Mouse (Mus musculus) neural tube, embryonic 11.5 days (tissue): ENCODE data around the gene Atpaf2. TPM values are rescaled to one million over a fixed set of nuclear protein-coding genes. Genes with fewer than 3 reads are reported as not detected.
A peak's percentile ranks its signal among the peaks of the same experiment; 100 is the strongest.
"Not testable (repeated sequence)": the region's sequence is repeated elsewhere in the genome, so short reads cannot be mapped to it uniquely, and the experiment has no call there.

Experiments used
- ATAC-seq: fragments of 200-750 bp; cut with Nextera tagmentation; 2 replicates; pipeline ENCODE4 v1.8.0; 2017; ENCODE audit warnings: moderate number of reproducible peaks, mild to moderate bottlenecking, moderate TSS enrichment, moderate library complexity; ENCODE audit not compliant: insufficient read depth, low FRiP score, low TSS enrichment
- DNase-seq: peaks from one replicate; pipeline ENCODE4 v3.0.0-alpha.2; 2015; ENCODE audit warnings: low spot score
- H3K27ac ChIP-seq: fragments of 300-500 bp; sonication (generic); 2 replicates; pipeline ENCODE4 v1.5.1; 2014; ENCODE audit warnings: low read depth, mild to moderate bottlenecking, low read length
- H3K27me3 ChIP-seq: fragments of 300-500 bp; sonication (generic); 2 replicates; pipeline ENCODE4 v1.6.1; 2014; ENCODE audit warnings: mild to moderate bottlenecking, low read length, mixed read lengths; ENCODE audit not compliant: control insufficient read depth, insufficient read depth
- H3K36me3 ChIP-seq: fragments of 300-500 bp; sonication (generic); 2 replicates; pipeline ENCODE4 v1.6.1; 2014; ENCODE audit warnings: mild to moderate bottlenecking, low read length, moderate library complexity, mixed read lengths; ENCODE audit not compliant: control insufficient read depth, insufficient read depth
- H3K4me1 ChIP-seq: fragments of 300-500 bp; sonication (generic); 2 replicates; pipeline ENCODE4 v1.6.1; 2014; ENCODE audit warnings: low read length, mixed read lengths; ENCODE audit not compliant: control insufficient read depth, insufficient read depth
- H3K4me2 ChIP-seq: fragments of 300-500 bp; sonication (generic); 2 replicates; pipeline ENCODE4 v1.6.1; 2014; ENCODE audit warnings: low read depth, mild to moderate bottlenecking, moderate library complexity
- H3K4me3 ChIP-seq: fragments of 300-500 bp; sonication (generic); 2 replicates; pipeline ENCODE4 v1.5.1; 2014; ENCODE audit warnings: low read depth, low read length
- H3K9ac ChIP-seq: fragments of 300-500 bp; sonication (generic); 2 replicates; pipeline ENCODE4 v1.6.1; 2014; ENCODE audit warnings: mild to moderate bottlenecking, low read length
- H3K9me3 ChIP-seq: fragments of 300-500 bp; sonication (generic); 2 replicates; pipeline ENCODE4 v1.6.1; 2016; ENCODE audit warnings: low read length; ENCODE audit not compliant: control insufficient read depth
- WGBS: fragments of 180-500 bp; shearing (Covaris S2); extraction: QIAGEN DNeasy Blood & Tissue Kit; methylation state at CpG from one replicate; pipeline ENCODE4 v1.1.7; 2014; 5-methylcytosine and 5-hydroxymethylcytosine counted together
- polyA plus RNA-seq: library from polyadenylated mRNA; unstranded; fragments of >200 nt; fragmentation: Nextera tagmentation; extraction: Ambion mirVana; gene quantifications from 2 replicates; pipeline ENCODE4 v1.2.1, GENCODE M21; 2014

The Atpaf2 gene
- polyA plus RNA-seq, 1 experiment from 2014 or later: 44.4 TPM

DNA sequence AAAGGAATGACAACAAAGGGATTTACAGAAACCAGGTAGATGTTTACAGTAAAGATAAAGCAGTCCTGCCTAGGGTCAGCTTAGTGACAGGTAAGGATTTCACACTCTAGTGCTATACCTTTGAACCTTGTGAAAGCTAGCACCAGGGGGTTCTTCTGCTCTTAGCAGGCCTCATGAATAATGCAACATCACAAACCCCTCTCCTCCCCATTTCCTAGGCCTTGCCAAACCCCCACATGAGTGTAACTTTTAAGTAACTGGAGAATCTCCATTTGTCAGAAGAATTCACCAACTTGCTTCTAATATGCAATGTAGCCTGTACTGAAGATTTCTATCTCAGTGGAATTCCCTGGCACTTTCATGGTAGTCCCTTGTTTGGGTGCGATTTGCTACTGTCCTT is 21.4 kb upstream of the Atpaf2 start:
- not testable (repeated sequence) for H3K27ac ChIP-seq, H3K4me1 ChIP-seq, H3K9ac ChIP-seq, H3K9me3 ChIP-seq, ATAC-seq, H3K4me3 ChIP-seq, H3K27me3 ChIP-seq, H3K4me2 ChIP-seq, DNase-seq, H3K36me3 ChIP-seq
- WGBS: 33% methylated on average over 1 of the region's 1 CpGs

GRCm38 (mm10) chr11:60436618-60437017 is 18.4 kb upstream of the Atpaf2 start:
- DNase-seq: no peak
- Histone ChIP-seq H3K4me1 (no peaks in the 10 kb centered on the region), H3K36me3 (no peaks in the 10 kb centered on the region), H3K4me3 (no peak overlapping the region), H3K9me3 (no peaks in the 10 kb centered on the region), H3K9ac (no peak overlapping the region), H3K27ac (no peak overlapping the region), H3K4me2 (no peak overlapping the region), H3K27me3 (no peaks in the 10 kb centered on the region)
- no peak for ATAC-seq
- WGBS: 85% methylated on average over 3 of the region's 3 CpGs

- Histone ChIP-seq H3K4me1 (no peaks in the 10 kb centered on the region), H3K9me3 (no peaks in the 10 kb centered on the region), H3K27me3 (no peaks in the 10 kb centered on the region), H3K27ac (no peak overlapping the region), H3K4me3 (no peak overlapping the region), H3K4me2 (no peak overlapping the region), H3K36me3 (no peaks in the 10 kb centered on the region), H3K9ac (no peak overlapping the region)
- ATAC-seq (no peak), DNase-seq (no peak)
- 81% methylated on average over 1 of the region's 1 CpGs for WGBS
Observed at GRCm38 (mm10) chr11:60435133-60435532, 16.9 kb upstream of the Atpaf2 start.

DNA sequence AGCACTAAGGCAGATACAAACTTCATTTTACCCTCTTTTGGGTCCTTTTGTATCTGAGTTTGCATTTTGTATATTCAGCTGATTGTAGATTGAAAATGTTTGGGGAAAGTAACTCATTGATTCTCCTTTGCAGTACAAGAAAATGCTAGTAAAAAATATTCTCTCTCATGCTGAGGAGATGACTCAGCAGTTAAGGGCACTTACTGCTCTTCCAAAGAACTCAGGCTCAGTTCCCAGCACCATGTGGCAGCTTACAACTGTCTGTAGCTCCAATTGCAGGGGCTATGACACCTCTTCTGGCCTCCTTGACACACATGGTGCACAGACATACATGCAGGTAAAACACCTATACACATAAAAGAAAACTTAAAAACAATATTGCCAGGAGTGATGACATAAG is 15.2 kb upstream of the Atpaf2 start:
- H3K27ac ChIP-seq: no peak overlapping the region
- no peak overlapping the region for H3K4me2 ChIP-seq
- no peak for DNase-seq
- H3K4me1 ChIP-seq: no peaks in the 10 kb centered on the region
- no peaks in the 10 kb centered on the region for H3K9me3 ChIP-seq
- no peak for ATAC-seq
- no peaks in the 10 kb centered on the region for H3K36me3 ChIP-seq
- no peak overlapping the region for H3K9ac ChIP-seq
- H3K27me3 ChIP-seq: no peaks in the 10 kb centered on the region
- no peak overlapping the region for H3K4me3 ChIP-seq

DNA sequence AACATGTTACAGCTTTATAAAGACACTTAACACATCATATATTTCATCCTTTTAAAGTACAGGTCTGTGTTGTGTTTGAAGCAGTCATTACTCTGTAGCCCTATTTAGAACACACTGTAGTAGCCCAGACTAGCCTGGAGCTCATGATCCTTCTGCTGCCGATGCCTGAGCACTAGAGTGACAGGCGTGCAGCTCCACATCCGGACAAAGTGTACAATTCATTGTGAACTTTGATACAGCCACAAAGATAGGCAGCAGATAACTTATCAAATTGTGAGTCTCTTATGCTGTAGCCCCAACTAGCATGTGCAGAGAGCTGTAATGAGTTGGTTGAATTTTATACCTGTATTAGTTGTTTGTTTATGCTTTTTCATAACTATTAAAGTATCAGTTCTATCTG is 9.4 kb upstream of the Atpaf2 start:
- no peak overlapping the region for H3K4me2 ChIP-seq
- WGBS: 91% methylated on average over 3 of the region's 3 CpGs

DNA sequence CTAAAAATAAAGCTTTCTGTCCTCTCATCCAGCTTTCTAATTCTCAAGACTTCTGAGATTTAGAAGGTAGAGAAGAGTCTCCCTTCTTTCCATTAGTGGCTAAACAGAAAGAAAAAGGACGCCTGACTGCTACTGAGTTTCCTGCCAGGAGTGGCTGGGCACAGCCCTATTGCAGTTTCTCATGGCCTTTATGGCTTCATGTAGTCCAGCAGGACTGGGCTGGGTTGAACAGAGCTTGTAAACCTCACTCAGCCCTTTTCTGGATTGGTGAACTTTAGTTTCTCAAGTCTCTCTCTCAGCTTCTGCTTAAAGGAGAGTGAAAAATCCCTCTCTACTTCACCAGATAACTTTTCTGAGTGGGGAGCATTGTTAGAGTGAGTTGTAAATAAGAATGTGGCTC is 8.2 kb upstream of the Atpaf2 start:
- H3K9ac ChIP-seq: no peak overlapping the region
- no peak overlapping the region for H3K4me2 ChIP-seq
- H3K9me3 ChIP-seq: no peaks in the 10 kb centered on the region
- DNase-seq: no peak
- H3K27ac ChIP-seq: no peak overlapping the region
- H3K4me3 ChIP-seq: no peak overlapping the region
- no peaks in the 10 kb centered on the region for H3K36me3 ChIP-seq
- H3K27me3 ChIP-seq: no peaks in the 10 kb centered on the region
- 86% methylated on average over 1 of the region's 1 CpGs for WGBS
- ATAC-seq: no peak
- H3K4me1 ChIP-seq: no peaks in the 10 kb centered on the region

More for the DNA sequence above, 9.4 kb upstream of the Atpaf2 start:
- no peak for ATAC-seq
- Histone ChIP-seq H3K27ac (no peak overlapping the region), H3K9ac (no peak overlapping the region), H3K36me3 (no peaks in the 10 kb centered on the region), H3K4me3 (no peak overlapping the region), H3K27me3 (no peaks in the 10 kb centered on the region), H3K9me3 (no peaks in the 10 kb centered on the region), H3K4me1 (no peaks in the 10 kb centered on the region)
- DNase-seq: no peak

GRCm38 (mm10) chr11:60423006-60423405 is 4.7 kb upstream of the Atpaf2 start:
- Histone ChIP-seq H3K4me1 (peaks cover 10% of the 10 kb centered on the region), H3K9ac (no peak overlapping the region), H3K9me3 (no peaks in the 10 kb centered on the region), H3K4me3 (no peak overlapping the region), H3K27ac (no peak overlapping the region), H3K36me3 (no peaks in the 10 kb centered on the region), H3K27me3 (no peaks in the 10 kb centered on the region), H3K4me2 (no peak overlapping the region)
- DNase-seq (no peak), ATAC-seq (no peak)
- WGBS: 57% methylated on average over 1 of the region's 1 CpGs

- no peak overlapping the region for H3K27ac ChIP-seq
- no peak for ATAC-seq
- H3K36me3 ChIP-seq: no peaks in the 10 kb centered on the region
- peaks cover 10% of the 10 kb centered on the region for H3K4me1 ChIP-seq
- H3K9me3 ChIP-seq: no peaks in the 10 kb centered on the region
- WGBS: 74% methylated on average over 5 of the region's 6 CpGs
- no peak overlapping the region for H3K9ac ChIP-seq
- DNase-seq: no peak
- no peak overlapping the region for H3K4me2 ChIP-seq
- no peak overlapping the region for H3K4me3 ChIP-seq
- no peaks in the 10 kb centered on the region for H3K27me3 ChIP-seq
Observed at GRCm38 (mm10) chr11:60422046-60422668, 3.9 kb upstream of the Atpaf2 start.

DNA sequence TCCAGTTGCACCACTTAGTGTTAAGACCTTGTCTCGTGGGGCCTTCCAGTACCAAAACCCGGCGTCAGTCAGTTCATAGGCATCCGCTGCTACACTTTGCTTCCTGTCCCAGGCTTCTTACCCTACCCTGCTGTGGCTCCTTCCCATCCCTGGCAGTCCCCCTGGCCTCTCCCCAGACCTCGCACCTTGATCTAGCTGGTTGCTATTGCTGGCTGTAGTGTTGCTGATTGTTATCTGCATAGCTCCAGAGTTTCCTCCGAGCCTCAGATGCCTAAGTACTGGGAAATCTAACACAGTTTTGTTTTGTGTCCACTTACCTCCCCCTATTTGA is 181 bp upstream of the Atpaf2 start:
- Histone ChIP-seq H3K4me2 (peak overlapping the region; percentile 98), H3K36me3 (no peaks in the 10 kb centered on the region), H3K4me1 (peaks cover 17% of the 10 kb centered on the region), H3K4me3 (peak overlapping the region; percentile 74), H3K27me3 (no peaks in the 10 kb centered on the region), H3K9ac (peak overlapping the region; percentile 93), H3K9me3 (no peaks in the 10 kb centered on the region), H3K27ac (no peak overlapping the region)
- no peak for ATAC-seq
- WGBS: 33% methylated on average over 6 of the region's 6 CpGs
- DNase-seq: peak; percentile 12
